Mouse (Mus musculus): ENCODE measurements around the gene Gpsm1. TPM values are rescaled to one million over a fixed set of nuclear protein-coding genes. Genes with fewer than 3 reads are reported as not detected.
A peak's percentile ranks its signal among the peaks of the same experiment; 100 is the strongest.

The Gpsm1 gene
- total RNA-seq, 1 experiment from 2014 or later = 17.5 TPM

GRCm38 (mm10) chr2:26312812-26313211 lies 2.5 kb upstream of the Gpsm1 start:
- no peak for DNase-seq

DNA sequence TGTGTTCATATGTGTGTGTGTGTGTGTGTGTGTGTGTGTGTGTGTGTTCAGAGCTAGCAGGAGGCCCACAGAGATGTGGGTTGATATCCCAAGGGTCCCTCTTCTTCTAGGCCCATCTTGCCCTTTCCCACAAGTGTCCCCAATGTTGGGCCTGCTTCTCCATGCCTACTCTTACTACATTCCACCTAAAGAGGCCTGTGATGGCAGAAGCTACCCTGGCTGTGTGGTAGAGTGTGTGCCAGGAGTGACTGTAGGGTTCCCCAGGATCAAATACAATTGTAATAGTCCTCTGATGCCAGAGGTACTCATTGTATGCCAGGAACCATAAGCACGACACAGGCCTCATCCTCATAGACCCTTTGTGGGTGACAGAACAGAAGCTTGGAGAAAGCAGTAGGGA lies 1.9 kb upstream of the Gpsm1 start:
- DNase-seq = no peak

DNA sequence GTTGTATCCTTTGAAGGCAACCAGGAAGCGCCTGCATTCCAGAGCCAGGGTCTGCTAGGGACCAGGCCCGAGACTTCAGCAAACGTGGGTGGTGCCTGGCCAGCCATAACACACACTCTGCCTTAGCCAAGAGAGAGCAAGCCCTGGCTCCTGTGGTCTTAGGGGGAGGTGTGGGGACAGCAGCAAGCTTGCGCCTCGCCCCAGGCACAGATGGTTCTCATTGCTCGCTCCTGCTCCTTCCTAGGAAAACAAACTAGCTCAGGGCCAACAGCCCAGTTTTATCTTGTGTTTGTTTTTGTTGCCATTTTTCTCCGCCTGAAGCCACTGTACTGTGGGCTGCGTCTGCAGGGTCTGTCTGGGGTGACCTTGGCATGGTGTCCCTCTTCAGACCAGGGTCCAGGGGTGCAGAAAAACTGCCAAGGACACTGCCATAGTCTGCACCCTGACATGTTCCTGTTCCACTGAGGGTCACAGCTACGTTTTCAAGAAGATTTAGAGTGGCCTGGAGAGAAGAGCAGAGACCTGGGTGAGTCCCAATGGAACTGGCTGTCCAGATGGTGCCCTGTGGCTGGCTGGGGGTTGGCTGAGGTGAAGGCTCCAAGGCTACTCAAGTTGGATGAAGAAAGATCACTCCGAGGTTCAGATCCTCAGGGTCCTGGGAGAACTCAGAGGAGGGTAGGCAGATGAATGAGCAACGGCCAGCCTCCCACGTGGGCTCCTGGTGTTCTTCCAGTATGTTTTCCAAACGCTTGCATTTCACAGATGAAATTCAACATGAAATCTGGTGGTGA lies 839 bp upstream of the Gpsm1 start:
- DNase-seq = no peak

- peak; percentile 42 for DNase-seq
Measured at GRCm38 (mm10) chr2:26315925-26316311, 603 bp downstream of the Gpsm1 start.

DNA sequence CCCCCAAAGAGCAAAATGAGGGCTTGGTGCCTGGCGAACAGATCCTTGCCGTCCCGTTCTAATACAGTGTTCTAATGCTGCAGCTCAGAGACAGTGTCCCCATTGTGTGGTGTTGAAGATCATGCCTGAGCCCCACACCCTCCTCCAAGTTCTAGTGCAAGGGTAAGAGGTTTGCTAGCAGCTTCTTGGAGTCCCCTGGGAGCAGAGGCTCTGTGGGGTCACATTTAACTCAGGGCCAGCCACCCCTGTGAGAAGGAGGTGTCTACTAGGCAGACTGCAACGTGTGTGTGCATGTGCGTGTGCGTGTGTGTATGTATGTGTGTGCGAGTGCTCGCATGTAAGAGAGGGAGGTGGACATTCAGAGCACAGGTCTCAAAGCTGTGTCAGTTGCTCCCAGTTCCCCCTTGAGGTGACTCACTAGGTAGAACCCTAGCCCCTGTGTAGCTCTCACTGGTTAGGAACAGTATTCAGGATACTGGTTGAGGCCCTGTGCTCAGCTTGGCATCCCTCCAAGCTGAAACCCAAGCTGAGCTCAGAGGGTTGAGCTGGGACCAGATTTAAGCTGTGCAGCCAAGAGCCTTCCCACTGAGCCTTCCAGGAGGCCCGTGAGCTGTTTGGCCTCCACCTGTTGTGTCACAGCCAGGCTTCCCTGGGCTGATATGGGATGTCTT lies 1.4 kb downstream of the Gpsm1 start:
- DNase-seq = no peak

DNA sequence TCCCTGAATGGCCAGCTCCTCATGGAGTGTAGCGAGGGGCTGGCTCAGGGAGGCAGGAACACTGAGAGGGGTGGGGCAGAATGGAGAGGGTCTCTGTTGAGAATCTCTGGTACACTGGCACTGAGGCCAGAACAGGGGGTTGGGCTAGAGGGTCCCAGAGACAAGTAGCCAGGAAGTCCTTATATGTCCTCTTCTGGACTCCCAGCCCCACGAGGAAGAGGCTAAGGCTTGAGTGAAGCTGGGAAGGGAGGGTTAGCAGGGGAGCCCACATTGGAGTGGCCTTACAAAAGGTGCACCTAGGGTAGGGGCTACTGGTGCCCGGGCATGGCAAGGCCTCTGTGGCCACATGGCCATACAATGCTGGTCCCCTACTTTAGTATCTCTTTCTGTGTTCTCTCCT lies 2.1 kb downstream of the Gpsm1 start:
- DNase-seq = no peak

DNA sequence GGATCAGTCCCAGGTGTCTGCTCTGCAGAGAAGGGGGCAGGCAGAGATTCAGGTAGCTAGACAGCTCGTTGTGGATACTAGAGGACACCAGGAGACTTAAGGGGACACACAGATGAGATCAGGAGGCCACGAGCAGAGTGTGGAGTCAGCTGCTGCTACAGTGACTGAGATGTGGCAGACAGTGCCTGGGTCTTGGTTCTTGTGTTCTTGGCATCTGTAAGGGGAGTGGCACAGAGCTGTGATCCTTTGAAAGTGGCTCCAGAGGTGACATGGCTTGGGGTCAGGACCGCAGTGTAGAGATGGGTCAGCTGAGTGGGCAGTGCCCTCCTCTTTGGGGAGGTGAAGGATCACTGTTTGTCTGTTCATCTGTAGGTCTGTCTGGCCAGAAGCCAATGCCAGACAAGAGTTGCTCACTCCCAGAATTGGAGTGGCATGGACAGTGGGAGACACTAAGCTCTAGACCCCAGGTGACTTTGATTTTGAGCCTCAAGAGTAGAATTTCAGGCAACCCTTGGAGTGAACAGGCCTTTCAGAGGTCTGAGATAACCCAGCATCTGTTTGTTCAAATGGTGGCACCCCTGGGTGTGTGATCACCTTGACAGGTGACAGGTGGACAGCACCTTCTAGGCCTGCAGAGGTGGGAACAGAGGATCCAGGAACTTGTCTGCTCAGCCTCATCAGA lies 2.8 kb downstream of the Gpsm1 start:
- no peak for DNase-seq

- DNase-seq = no peak
Measured at GRCm38 (mm10) chr2:26319109-26319508, 3.8 kb downstream of the Gpsm1 start.

GRCm38 (mm10) chr2:26319519-26320244 lies 4.4 kb downstream of the Gpsm1 start:
- DNase-seq = no peak

- DNase-seq = no peak
Measured at GRCm38 (mm10) chr2:26320245-26321185, 5.2 kb downstream of the Gpsm1 start.

DNA sequence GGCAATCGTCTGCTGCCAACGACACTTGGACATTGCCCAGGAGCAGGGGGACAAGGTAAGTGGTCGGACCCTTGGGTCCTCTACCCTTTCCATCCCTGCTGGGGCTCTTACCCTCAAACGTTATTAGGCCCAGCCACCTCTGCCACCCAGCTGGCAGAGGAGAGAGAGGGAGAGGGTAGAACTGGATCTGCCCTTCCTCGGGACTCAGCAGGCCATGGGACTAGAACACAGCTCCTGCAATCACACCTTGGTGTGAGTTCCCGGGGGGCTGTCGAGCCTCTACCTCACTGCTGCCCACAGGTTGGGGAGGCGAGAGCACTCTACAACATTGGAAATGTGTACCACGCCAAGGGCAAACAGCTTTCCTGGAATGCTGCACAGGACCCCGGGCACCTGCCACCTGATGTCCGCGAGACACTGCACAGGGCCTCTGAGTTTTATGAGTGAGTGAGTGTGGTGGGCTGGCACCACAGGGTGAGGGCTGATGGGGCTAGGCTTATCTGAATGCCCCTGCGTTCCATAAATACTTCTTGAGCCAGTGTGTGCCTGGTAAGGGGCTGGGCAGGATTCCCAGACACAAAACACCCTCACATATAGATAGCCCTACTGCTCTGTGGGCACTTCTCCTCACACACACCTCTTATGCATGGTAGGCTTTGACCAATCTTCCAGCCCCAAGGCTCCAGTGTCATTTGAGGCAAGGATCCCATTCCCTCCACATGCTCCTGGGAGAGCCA lies 8.4 kb downstream of the Gpsm1 start:
- DNase-seq = no peak

DNA sequence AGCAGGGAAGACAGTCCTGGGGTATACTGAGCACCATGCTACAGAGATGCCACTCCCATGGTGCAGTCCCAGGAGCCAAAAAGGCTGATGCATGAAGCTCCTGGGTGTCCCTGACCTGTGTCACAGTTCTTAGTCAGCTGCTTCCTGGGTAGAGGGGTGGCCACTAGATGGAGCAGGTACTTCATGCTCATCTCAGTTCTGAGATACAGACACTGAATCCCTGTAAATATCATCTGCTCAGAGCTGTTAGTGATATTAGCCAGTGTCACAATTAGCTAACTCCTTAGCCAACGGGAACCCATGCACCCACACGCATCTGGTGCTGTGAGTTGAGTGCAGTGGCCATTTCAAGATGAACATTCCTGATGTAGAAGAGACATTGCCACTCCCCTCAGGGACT lies 9.6 kb downstream of the Gpsm1 start:
- DNase-seq = peak; percentile 52

- DNase-seq = peak; percentile 74
Measured at GRCm38 (mm10) chr2:26325386-26326181, 10.3 kb downstream of the Gpsm1 start.

DNA sequence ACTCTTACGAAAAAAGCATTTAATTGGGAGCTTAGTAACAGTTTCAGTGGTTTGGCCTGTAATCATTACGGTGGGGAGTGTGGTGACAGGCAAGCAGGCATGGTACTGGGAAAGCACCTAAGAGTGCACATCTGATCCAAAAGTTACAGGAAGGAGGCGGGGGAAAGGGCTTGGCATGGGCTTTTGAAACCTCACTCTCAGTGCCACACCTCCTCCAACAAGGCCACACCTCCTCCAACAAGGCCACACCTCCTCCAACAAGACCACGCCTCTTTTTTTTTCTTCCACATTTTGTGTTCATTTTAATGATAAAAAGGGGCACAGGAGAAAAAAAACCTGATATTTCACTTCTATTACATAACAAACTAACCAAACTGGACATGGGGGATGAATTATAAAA lies 12.5 kb downstream of the Gpsm1 start:
- DNase-seq = no peak

DNA sequence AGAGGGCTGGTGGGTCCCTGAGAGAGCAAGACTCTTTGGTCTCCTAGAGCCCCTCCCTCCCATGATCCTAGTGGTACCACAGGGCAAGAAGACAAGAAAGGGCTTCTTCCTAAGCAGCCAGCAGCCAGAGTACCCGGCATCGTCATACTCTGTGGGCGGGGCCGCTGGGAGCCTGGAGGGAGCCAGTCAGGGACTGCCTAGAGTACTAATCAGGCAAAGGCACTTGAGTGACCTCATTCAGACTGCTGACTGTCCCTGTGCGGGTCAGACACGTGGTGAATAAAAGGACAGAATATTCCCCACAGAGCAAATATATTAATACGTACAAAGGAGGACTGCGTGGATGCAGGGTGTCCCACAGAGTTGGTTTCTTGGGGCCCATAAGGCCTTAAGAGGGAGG lies 14.1 kb downstream of the Gpsm1 start:
- DNase-seq = peak; percentile 77

GRCm38 (mm10) chr2:26330056-26330468 lies 14.7 kb downstream of the Gpsm1 start:
- no peak for DNase-seq

DNA sequence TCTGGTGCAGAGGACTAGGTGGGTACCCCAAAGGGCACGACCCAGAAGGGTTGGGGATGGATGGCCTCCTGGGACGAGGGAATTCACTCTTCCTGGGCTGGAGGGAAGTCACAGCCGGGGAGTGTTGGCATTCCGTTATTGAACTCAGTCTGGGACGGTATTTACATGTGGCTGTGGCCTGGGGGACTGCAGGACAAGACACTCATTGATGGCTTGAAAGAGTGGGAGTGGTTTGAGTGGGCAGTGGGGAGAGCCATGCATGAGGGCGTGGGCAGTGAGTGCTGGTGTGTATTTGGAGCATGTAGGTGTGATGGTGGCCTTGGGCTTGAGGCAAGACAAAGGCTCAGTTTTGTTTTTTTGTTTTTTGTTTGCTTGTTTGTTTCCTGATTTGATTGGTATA lies 15.4 kb downstream of the Gpsm1 start:
- DNase-seq = no peak

DNA sequence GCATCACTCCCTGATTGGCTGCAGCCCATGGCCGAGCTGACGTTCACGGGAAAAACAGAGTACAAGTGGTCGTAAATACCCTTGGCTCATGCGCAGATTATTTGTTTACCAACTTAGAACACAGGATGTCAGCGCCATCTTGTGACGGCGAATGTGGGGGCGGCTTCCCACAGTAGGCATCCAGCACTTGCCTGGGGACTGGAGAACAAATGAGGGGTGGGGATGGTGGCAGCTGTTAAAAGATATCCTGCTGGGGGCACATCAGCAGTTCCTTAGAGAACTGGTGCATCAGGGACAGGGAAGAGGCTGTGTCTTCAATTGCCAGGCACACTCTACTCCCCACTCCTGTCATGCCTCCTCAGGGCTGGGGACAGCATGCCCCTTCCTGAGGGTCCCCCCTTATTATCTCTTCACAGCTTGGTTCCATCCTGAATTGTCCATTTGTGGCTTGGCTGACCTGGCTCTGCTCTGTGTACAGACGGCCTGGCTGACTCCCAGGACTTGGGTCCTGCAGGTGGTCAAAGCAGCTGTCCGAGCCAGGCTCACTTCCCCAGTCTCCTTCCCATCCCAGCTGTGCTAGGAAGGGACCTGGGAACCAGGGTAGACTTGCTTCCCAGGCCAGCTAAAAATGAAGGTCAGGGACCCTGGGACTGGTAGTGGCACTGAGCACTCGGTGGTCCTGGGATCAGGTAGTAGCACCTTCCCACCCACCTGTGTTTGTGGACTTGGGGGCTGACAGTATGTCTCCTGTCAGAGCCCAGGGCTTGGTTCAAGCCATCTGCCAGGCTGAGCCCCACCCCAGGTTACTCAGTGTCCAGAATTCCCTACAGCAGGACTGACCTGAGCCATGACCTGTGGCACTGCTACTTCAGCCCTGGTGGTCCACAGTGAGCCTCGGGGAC lies 23.2 kb downstream of the Gpsm1 start:
- no peak for DNase-seq

DNA sequence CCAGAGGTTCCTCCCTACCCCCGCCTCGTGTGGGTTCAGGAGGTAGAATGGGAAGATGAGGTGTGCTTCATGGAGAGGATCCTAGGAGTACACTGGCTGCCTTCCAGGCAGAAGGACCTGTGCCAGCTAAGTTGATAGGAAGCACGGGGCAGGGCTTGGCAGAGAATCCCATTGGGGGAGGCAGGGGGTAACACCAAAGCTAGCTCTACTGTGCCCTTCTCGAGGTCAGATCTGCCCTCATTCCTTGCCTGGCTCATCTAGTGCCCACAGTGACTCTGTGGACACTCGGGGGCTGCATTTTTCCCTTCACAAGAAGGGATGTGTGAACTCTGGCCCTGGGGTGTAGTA lies 23.9 kb downstream of the Gpsm1 start:
- DNase-seq = peak; percentile 67

Measured in adrenal gland, postnatal 25 days (tissue).